Mouse (Mus musculus): Measurements from ENCODE around the gene Pdzph1.

GRCm38 (mm10) chr17:59018666-59019065 lies 27.5 kb upstream of the Pdzph1 start:
- TF ChIP-seq MYOD1 (IDR thresholded peaks at IDR 0.05; ENCODE audit: control insufficient read depth, insufficient read length, low read depth) (no peak), FOSL1 (IDR thresholded peaks at IDR 0.05; ENCODE audit: insufficient read depth, low read length, poor library complexity, severe bottlenecking) (no peak), USF1 (IDR thresholded peaks at IDR 0.05; ENCODE audit: low read depth) (no peak)
